Mouse (Mus musculus): ENCODE measurements around the gene Ydjc. TPM values are rescaled to one million over a fixed set of nuclear protein-coding genes. Genes with fewer than 3 reads are reported as not detected.
"Not testable (repeated sequence)": the region's sequence is repeated elsewhere in the genome, so short reads cannot be mapped to it uniquely, and the experiment has no call there.

The Ydjc gene
- polyA plus RNA-seq, 1 experiment from 2014 or later = 9.1 TPM

DNA sequence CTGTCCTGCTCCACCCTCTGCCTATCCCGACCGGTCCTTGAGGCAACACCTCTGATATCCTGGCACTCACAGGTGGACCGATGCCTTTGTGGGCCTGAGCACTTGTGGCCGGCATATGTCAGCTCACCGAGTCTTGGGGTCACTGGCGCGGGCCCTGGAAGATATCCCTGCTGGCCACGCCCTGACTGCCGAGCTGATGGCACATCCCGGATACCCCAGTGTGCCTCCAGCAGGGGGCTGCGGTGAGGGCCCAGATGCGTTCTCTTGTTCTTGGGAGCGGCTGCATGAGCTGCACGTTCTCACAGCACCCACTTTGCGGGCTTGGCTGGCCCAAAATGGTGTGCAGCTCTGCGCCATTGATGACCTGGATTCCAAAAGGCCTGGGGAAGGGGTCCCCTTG, 3.7 kb downstream of the Ydjc start:
- Histone ChIP-seq H3K36me3 (ENCODE audit: control insufficient read depth, insufficient read depth, low read length) (peaks cover 12% of the 10 kb centered on the region), H3K4me1 (ENCODE audit: control insufficient read depth, insufficient read depth, low read length) (peaks cover 11% of the 10 kb centered on the region), H3K27me3 (ENCODE audit: control insufficient read depth, insufficient read depth, low read length) (no peaks in the 10 kb centered on the region), H3K9me3 (ENCODE audit: control insufficient read depth, low read length) (no peaks in the 10 kb centered on the region), H3K9ac (ENCODE audit: low read depth, low read length) (0 out of 2 replicates have a peak overlapping the region, but pooled peaks have one; percentile 19), H3K27ac (ENCODE audit: low read depth, low read length) (no peak overlapping the region), H3K4me3 (ENCODE audit: low read length) (peak overlapping the region; percentile 42), H3K4me2 (replicated peaks; ENCODE audit: low read depth, low read length) (peak overlapping the region; percentile 85)
- peak; percentile 48 for ATAC-seq (ENCODE audit: low FRiP score, low TSS enrichment)
- WGBS = 8% methylated on average over 16 of the region's 16 CpGs

DNA sequence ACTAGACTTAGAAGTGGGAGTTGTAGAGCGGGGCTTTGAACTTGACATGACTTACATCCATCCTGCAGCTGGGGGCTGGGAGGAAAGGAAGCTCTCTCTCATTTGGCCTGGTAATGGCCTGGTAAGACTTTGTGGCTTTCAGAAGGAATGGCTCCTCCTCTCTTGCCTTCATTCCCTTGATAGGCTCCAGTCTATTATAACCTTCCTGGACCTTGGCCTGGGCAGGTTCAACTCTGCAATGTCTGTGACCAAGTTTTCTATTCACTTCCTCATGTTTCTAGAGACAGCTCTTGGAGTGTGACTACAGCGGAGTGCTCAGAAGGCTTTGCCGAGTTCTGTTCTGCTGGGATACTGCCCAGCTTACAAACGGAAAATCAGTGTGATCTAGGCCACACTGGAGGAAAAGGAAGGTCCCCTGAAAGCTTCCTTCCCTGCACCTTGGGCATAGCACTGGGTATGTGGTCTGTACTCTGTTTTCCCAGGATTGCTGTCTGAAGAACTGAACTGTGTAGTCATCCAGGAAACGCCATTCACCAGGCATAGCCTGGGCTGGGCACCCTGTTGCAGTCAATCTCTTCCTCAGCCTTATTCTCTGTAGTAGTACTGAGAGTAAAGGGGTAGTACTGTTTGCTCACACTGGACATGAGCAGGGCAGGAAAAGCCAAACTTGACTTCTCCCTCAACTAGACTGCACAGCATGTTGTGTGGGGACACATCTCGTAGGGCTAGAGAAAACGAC, 6.3 kb downstream of the Ydjc start:
- Histone ChIP-seq H3K4me2 (replicated peaks; ENCODE audit: low read depth, low read length) (no peak overlapping the region), H3K27ac (ENCODE audit: low read depth, low read length) (no peak overlapping the region), H3K27me3 (ENCODE audit: control insufficient read depth, insufficient read depth, low read length) (no peaks in the 10 kb centered on the region), H3K36me3 (ENCODE audit: control insufficient read depth, insufficient read depth, low read length) (peaks cover 34% of the 10 kb centered on the region), H3K4me1 (ENCODE audit: control insufficient read depth, insufficient read depth, low read length) (peaks cover 11% of the 10 kb centered on the region), H3K4me3 (ENCODE audit: low read length) (no peak overlapping the region), H3K9me3 (ENCODE audit: control insufficient read depth, low read length) (no peaks in the 10 kb centered on the region), H3K9ac (ENCODE audit: low read depth, low read length) (no peak overlapping the region)
- 83% methylated on average over 7 of the region's 7 CpGs for WGBS
- no peak for ATAC-seq (ENCODE audit: low FRiP score, low TSS enrichment)

GRCm38 (mm10) chr16:17151874-17152273, 7.5 kb downstream of the Ydjc start:
- 97% methylated on average over 4 of the region's 4 CpGs for WGBS
- Histone ChIP-seq H3K9me3 (ENCODE audit: control insufficient read depth, low read length) (no peaks in the 10 kb centered on the region), H3K36me3 (ENCODE audit: control insufficient read depth, insufficient read depth, low read length) (peaks cover 41% of the 10 kb centered on the region), H3K9ac (ENCODE audit: low read depth, low read length) (no peak overlapping the region), H3K4me1 (ENCODE audit: control insufficient read depth, insufficient read depth, low read length) (peaks cover 11% of the 10 kb centered on the region), H3K4me3 (ENCODE audit: low read length) (no peak overlapping the region), H3K27me3 (ENCODE audit: control insufficient read depth, insufficient read depth, low read length) (no peaks in the 10 kb centered on the region), H3K4me2 (replicated peaks; ENCODE audit: low read depth, low read length) (no peak overlapping the region), H3K27ac (ENCODE audit: low read depth, low read length) (no peak overlapping the region)
- no peak for ATAC-seq (ENCODE audit: low FRiP score, low TSS enrichment)

GRCm38 (mm10) chr16:17154346-17154745, 9.9 kb downstream of the Ydjc start:
- Histone ChIP-seq H3K4me1 (ENCODE audit: control insufficient read depth, insufficient read depth, low read length) (no peaks in the 10 kb centered on the region), H3K36me3 (ENCODE audit: control insufficient read depth, insufficient read depth, low read length) (peaks cover 64% of the 10 kb centered on the region), H3K4me3 (ENCODE audit: low read length) (no peak overlapping the region), H3K27ac (ENCODE audit: low read depth, low read length) (no peak overlapping the region), H3K27me3 (ENCODE audit: control insufficient read depth, insufficient read depth, low read length) (no peaks in the 10 kb centered on the region), H3K9ac (ENCODE audit: low read depth, low read length) (no peak overlapping the region), H3K4me2 (replicated peaks; ENCODE audit: low read depth, low read length) (no peak overlapping the region), H3K9me3 (ENCODE audit: control insufficient read depth, low read length) (no peaks in the 10 kb centered on the region)
- WGBS = 95% methylated on average over 2 of the region's 2 CpGs
- no peak for ATAC-seq (ENCODE audit: low FRiP score, low TSS enrichment)

DNA sequence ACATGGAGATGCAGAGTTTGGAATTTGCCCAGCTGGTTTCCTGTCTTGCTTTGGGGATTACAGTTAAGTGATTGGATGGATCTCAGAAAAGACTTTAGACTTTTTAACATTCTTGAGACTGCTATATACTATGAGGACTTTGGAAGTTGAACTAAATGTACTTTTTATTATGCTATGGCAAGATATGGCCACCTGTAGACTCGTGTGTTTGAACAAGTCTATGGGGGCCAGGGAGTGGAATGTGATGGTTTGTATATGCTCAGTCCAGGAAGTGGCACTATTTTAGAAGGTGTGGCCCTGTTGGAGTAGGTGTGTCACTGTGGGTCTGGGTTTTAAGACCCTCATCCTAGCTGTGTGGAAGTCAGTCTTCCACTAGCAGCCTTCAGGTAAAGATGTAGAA, 21.1 kb downstream of the Ydjc start:
- H3K4me3 ChIP-seq (ENCODE audit: low read length); H3K4me1 ChIP-seq (ENCODE audit: control insufficient read depth, insufficient read depth, low read length); ATAC-seq (ENCODE audit: low FRiP score, low TSS enrichment); H3K27ac ChIP-seq (ENCODE audit: low read depth, low read length); H3K27me3 ChIP-seq (ENCODE audit: control insufficient read depth, insufficient read depth, low read length); H3K4me2 ChIP-seq (replicated peaks; ENCODE audit: low read depth, low read length); H3K9me3 ChIP-seq (ENCODE audit: control insufficient read depth, low read length); H3K9ac ChIP-seq (ENCODE audit: low read depth, low read length): not testable (repeated sequence)
- whole genome bisulfite sequencing = 86% methylated on average over 1 of the region's 1 CpGs
- peaks cover 42% of the 10 kb centered on the region; the same call in 1 of the 2 replicates for H3K36me3 ChIP-seq (ENCODE audit: control insufficient read depth, insufficient read depth, low read length)

DNA sequence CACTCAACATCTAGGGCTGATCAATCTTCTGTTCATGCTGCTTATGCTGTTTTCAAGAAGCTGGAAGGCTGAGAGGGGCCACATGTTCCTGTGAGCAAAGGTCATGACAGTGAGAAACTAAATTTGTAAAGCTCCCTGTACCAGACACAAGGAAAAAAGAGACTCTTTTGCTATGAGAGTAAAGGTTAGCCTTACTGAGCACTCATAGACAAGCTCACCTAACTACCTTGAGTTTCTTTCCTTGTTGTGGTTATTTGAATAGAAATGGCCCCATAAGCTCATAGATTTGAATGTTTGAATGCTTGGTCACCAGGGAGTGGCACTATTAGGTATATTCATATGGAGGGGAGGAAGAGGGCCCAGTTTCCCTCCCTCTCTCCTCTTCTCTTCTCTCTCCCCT, 22.8 kb downstream of the Ydjc start:
- no peak overlapping the region for H3K4me2 ChIP-seq (replicated peaks; ENCODE audit: low read depth, low read length)
- no peaks in the 10 kb centered on the region for H3K9me3 ChIP-seq (ENCODE audit: control insufficient read depth, low read length)
- H3K9ac ChIP-seq (ENCODE audit: low read depth, low read length) = no peak overlapping the region
- H3K36me3 ChIP-seq (ENCODE audit: control insufficient read depth, insufficient read depth, low read length) = peaks cover 45% of the 10 kb centered on the region; the same call in 1 of the 2 replicates
- no peaks in the 10 kb centered on the region for H3K27me3 ChIP-seq (ENCODE audit: control insufficient read depth, insufficient read depth, low read length)
- ATAC-seq (ENCODE audit: low FRiP score, low TSS enrichment) = no peak
- no peaks in the 10 kb centered on the region for H3K4me1 ChIP-seq (ENCODE audit: control insufficient read depth, insufficient read depth, low read length)
- H3K27ac ChIP-seq (ENCODE audit: low read depth, low read length) = no peak overlapping the region
- H3K4me3 ChIP-seq (ENCODE audit: low read length) = no peak overlapping the region

GRCm38 (mm10) chr16:17168049-17168448, 23.6 kb downstream of the Ydjc start:
- 85% methylated on average over 5 of the region's 5 CpGs for WGBS
- ATAC-seq (ENCODE audit: low FRiP score, low TSS enrichment) = no peak
- Histone ChIP-seq H3K9ac (ENCODE audit: low read depth, low read length) (no peak overlapping the region), H3K9me3 (ENCODE audit: control insufficient read depth, low read length) (no peaks in the 10 kb centered on the region), H3K36me3 (ENCODE audit: control insufficient read depth, insufficient read depth, low read length) (peaks cover 48% of the 10 kb centered on the region), H3K4me3 (ENCODE audit: low read length) (no peak overlapping the region), H3K27me3 (ENCODE audit: control insufficient read depth, insufficient read depth, low read length) (no peaks in the 10 kb centered on the region), H3K4me2 (replicated peaks; ENCODE audit: low read depth, low read length) (no peak overlapping the region), H3K27ac (ENCODE audit: low read depth, low read length) (no peak overlapping the region), H3K4me1 (ENCODE audit: control insufficient read depth, insufficient read depth, low read length) (no peaks in the 10 kb centered on the region)

DNA sequence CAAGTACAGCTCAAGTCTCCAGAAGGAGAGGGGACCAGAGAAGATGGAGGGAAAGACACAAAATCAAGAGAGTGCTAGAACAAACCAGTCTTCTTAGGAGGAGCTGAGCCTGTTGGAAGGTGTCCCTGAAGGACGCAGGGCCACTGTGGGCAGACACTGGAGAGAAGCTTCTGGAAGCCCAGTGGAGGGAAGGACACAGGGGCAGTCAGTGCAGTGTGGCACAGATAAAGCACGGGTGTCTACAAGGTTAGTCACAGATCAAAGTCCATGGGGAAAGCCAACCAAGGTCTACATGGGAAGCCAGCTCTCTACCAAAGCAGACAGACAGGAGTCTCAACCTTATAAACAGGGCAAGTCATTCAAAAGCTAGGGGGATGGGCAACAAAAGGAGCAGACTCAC, 31.3 kb downstream of the Ydjc start:
- peaks cover 40% of the 10 kb centered on the region for H3K36me3 ChIP-seq (ENCODE audit: control insufficient read depth, insufficient read depth, low read length)
- no peak for ATAC-seq (ENCODE audit: low FRiP score, low TSS enrichment)
- no peaks in the 10 kb centered on the region for H3K4me1 ChIP-seq (ENCODE audit: control insufficient read depth, insufficient read depth, low read length)
- no peaks in the 10 kb centered on the region for H3K9me3 ChIP-seq (ENCODE audit: control insufficient read depth, low read length)
- no peak overlapping the region for H3K4me2 ChIP-seq (replicated peaks; ENCODE audit: low read depth, low read length)
- H3K27me3 ChIP-seq (ENCODE audit: control insufficient read depth, insufficient read depth, low read length) = no peaks in the 10 kb centered on the region
- no peak overlapping the region for H3K27ac ChIP-seq (ENCODE audit: low read depth, low read length)
- WGBS = 82% methylated on average over 2 of the region's 2 CpGs
- no peak overlapping the region for H3K9ac ChIP-seq (ENCODE audit: low read depth, low read length)
- H3K4me3 ChIP-seq (ENCODE audit: low read length) = no peak overlapping the region

DNA sequence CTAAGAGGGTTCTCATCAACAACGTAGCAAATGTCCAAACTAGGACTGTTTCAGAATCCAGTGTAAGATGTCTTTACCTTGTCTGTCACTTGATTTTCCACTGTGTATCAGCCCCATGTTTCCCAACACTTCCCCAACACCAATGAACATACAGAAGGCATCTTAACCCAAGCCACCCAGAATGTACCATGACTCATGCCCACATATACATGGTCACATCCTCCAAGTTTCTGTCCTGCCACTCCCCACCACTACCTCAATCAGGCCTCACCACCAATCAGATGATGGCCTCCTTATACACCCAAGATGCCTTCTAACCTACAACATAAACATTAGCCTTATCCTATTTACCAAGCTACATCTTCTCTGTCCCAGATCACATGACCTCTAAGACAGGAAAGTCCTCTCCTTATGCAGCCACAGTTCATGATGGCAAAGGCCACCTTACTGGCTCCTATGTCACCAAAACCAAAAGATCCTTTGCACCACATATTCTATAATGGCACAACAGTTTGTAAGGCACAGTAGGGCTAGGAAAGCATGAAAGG, 33.3 kb downstream of the Ydjc start:
- H3K9ac ChIP-seq (ENCODE audit: low read depth, low read length) = no peak overlapping the region
- H3K4me3 ChIP-seq (ENCODE audit: low read length) = no peak overlapping the region
- no peaks in the 10 kb centered on the region for H3K4me1 ChIP-seq (ENCODE audit: control insufficient read depth, insufficient read depth, low read length)
- H3K36me3 ChIP-seq (ENCODE audit: control insufficient read depth, insufficient read depth, low read length) = peaks cover 28% of the 10 kb centered on the region
- no peak for ATAC-seq (ENCODE audit: low FRiP score, low TSS enrichment)
- no peaks in the 10 kb centered on the region for H3K9me3 ChIP-seq (ENCODE audit: control insufficient read depth, low read length)
- no peaks in the 10 kb centered on the region for H3K27me3 ChIP-seq (ENCODE audit: control insufficient read depth, insufficient read depth, low read length)
- H3K27ac ChIP-seq (ENCODE audit: low read depth, low read length) = no peak overlapping the region
- H3K4me2 ChIP-seq (replicated peaks; ENCODE audit: low read depth, low read length) = no peak overlapping the region
- 96% methylated on average over 1 of the region's 1 CpGs for WGBS

Measured in kidney, embryonic 14.5 days (tissue).